Mouse (Mus musculus): ENCODE results near the gene Eef1akmt4. TPM values are rescaled to one million over a fixed set of nuclear protein-coding genes. Genes with fewer than 3 reads are reported as not detected.

Gene Eef1akmt4
- polyA plus RNA-seq, 1 experiment from 2014 or later = 9.9 TPM

- Histone ChIP-seq H3K9me3 (ENCODE audit: control insufficient read depth, low read length) (no peaks in the 10 kb centered on the region), H3K4me1 (ENCODE audit: control insufficient read depth, insufficient read depth, low read length) (peaks cover 8% of the 10 kb centered on the region; the same call in 1 of the 2 replicates), H3K27ac (ENCODE audit: low read depth, low read length) (peak overlapping the region; percentile 97), H3K27me3 (ENCODE audit: control insufficient read depth, insufficient read depth, low read length) (no peaks in the 10 kb centered on the region), H3K4me2 (ENCODE audit: low read depth, low read length) (peak overlapping the region; percentile 89), H3K9ac (replicated peaks; ENCODE audit: low read depth, low read length) (peak overlapping the region; percentile 78), H3K4me3 (ENCODE audit: low read depth, low read length) (peak overlapping the region; percentile 78), H3K36me3 (ENCODE audit: control insufficient read depth, insufficient read depth, low read length) (no peaks in the 10 kb centered on the region)
- WGBS = 0% methylated on average over 35 of the region's 37 CpGs
- peak; percentile 68 for ATAC-seq (ENCODE audit: low read depth)
Measured at GRCm38 (mm10) chr16:20621991-20622685, 10.7 kb downstream of the Eef1akmt4 start.

GRCm38 (mm10) chr16:20623211-20623610 lies 11.8 kb downstream of the Eef1akmt4 start:
- ATAC-seq (ENCODE audit: low read depth) = no peak
- H3K27ac ChIP-seq (ENCODE audit: low read depth, low read length) = no peak overlapping the region; the same call in 1 of the 2 replicates
- no peaks in the 10 kb centered on the region for H3K9me3 ChIP-seq (ENCODE audit: control insufficient read depth, low read length)
- H3K4me3 ChIP-seq (ENCODE audit: low read depth, low read length) = no peak overlapping the region
- peaks cover 8% of the 10 kb centered on the region; the same call in 1 of the 2 replicates for H3K4me1 ChIP-seq (ENCODE audit: control insufficient read depth, insufficient read depth, low read length)
- peak overlapping the region; percentile 89; the same call in 1 of the 2 replicates for H3K4me2 ChIP-seq (ENCODE audit: low read depth, low read length)
- H3K36me3 ChIP-seq (ENCODE audit: control insufficient read depth, insufficient read depth, low read length) = no peaks in the 10 kb centered on the region
- peak overlapping the region; percentile 78; the same call in 1 of the 2 replicates for H3K9ac ChIP-seq (replicated peaks; ENCODE audit: low read depth, low read length)
- no peaks in the 10 kb centered on the region for H3K27me3 ChIP-seq (ENCODE audit: control insufficient read depth, insufficient read depth, low read length)
- 47% methylated on average over 2 of the region's 2 CpGs for WGBS

GRCm38 (mm10) chr16:20628871-20629391 lies 17.5 kb downstream of the Eef1akmt4 start:
- ATAC-seq (ENCODE audit: low read depth) = no peak
- no peaks in the 10 kb centered on the region for H3K27me3 ChIP-seq (ENCODE audit: control insufficient read depth, insufficient read depth, low read length)
- H3K4me2 ChIP-seq (ENCODE audit: low read depth, low read length) = peak overlapping the region; percentile 95
- H3K36me3 ChIP-seq (ENCODE audit: control insufficient read depth, insufficient read depth, low read length) = no peaks in the 10 kb centered on the region
- no peak overlapping the region for H3K9ac ChIP-seq (replicated peaks; ENCODE audit: low read depth, low read length)
- 42% methylated on average over 11 of the region's 11 CpGs for WGBS
- H3K9me3 ChIP-seq (ENCODE audit: control insufficient read depth, low read length) = no peaks in the 10 kb centered on the region
- H3K27ac ChIP-seq (ENCODE audit: low read depth, low read length) = no peak overlapping the region
- no peaks in the 10 kb centered on the region for H3K4me1 ChIP-seq (ENCODE audit: control insufficient read depth, insufficient read depth, low read length)
- H3K4me3 ChIP-seq (ENCODE audit: low read depth, low read length) = peak overlapping the region; percentile 60

- 7% methylated on average over 48 of the region's 54 CpGs for WGBS
- H3K4me1 ChIP-seq (ENCODE audit: control insufficient read depth, insufficient read depth, low read length) = no peaks in the 10 kb centered on the region
- peak; percentile 76 for ATAC-seq (ENCODE audit: low read depth)
Measured at GRCm38 (mm10) chr16:20629731-20630634, 18.6 kb downstream of the Eef1akmt4 start, which contains the start of gene Ece2. Gene Ece2, plus strand, starts transcription at chr16:20629828.

GRCm38 (mm10) chr16:20637410-20637809 lies 26.0 kb downstream of the Eef1akmt4 start:
- no peak for ATAC-seq (ENCODE audit: low read depth)
- Histone ChIP-seq H3K4me3 (ENCODE audit: low read depth, low read length) (no peak overlapping the region), H3K36me3 (ENCODE audit: control insufficient read depth, insufficient read depth, low read length) (no peaks in the 10 kb centered on the region), H3K27me3 (ENCODE audit: control insufficient read depth, insufficient read depth, low read length) (no peaks in the 10 kb centered on the region), H3K4me2 (ENCODE audit: low read depth, low read length) (no peak overlapping the region), H3K27ac (ENCODE audit: low read depth, low read length) (no peak overlapping the region), H3K9me3 (ENCODE audit: control insufficient read depth, low read length) (no peaks in the 10 kb centered on the region), H3K4me1 (ENCODE audit: control insufficient read depth, insufficient read depth, low read length) (no peaks in the 10 kb centered on the region), H3K9ac (replicated peaks; ENCODE audit: low read depth, low read length) (no peak overlapping the region)
- 80% methylated on average over 8 of the region's 8 CpGs for WGBS

More at GRCm38 (mm10) chr16:20629731-20630634, 18.6 kb downstream of the Eef1akmt4 start, which contains the start of gene Ece2:
- peak within 1 kb of the TSS; percentile 62 for H3K27ac ChIP-seq (ENCODE audit: low read depth, low read length)
- H3K4me2 ChIP-seq (ENCODE audit: low read depth, low read length) = peak within 1 kb of the TSS; percentile 95
- H3K9me3 ChIP-seq (ENCODE audit: control insufficient read depth, low read length) = no peaks in the 10 kb centered on the region
- peak within 1 kb of the TSS; percentile 76 for H3K9ac ChIP-seq (replicated peaks; ENCODE audit: low read depth, low read length)
- H3K27me3 ChIP-seq (ENCODE audit: control insufficient read depth, insufficient read depth, low read length) = no peaks in the 10 kb centered on the region
- peak within 1 kb of the TSS; percentile 60 for H3K4me3 ChIP-seq (ENCODE audit: low read depth, low read length)
- no peaks in the 10 kb centered on the region for H3K36me3 ChIP-seq (ENCODE audit: control insufficient read depth, insufficient read depth, low read length)

GRCm38 (mm10) chr16:20638367-20638766 lies 27.0 kb downstream of the Eef1akmt4 start:
- H3K27ac ChIP-seq (ENCODE audit: low read depth, low read length) = peak overlapping the region; percentile 30; the same call in 1 of the 2 replicates
- no peak overlapping the region for H3K4me3 ChIP-seq (ENCODE audit: low read depth, low read length)
- 52% methylated on average over 8 of the region's 8 CpGs for WGBS
- H3K36me3 ChIP-seq (ENCODE audit: control insufficient read depth, insufficient read depth, low read length) = no peaks in the 10 kb centered on the region
- H3K9me3 ChIP-seq (ENCODE audit: control insufficient read depth, low read length) = no peaks in the 10 kb centered on the region
- H3K9ac ChIP-seq (replicated peaks; ENCODE audit: low read depth, low read length) = no peak overlapping the region
- no peak overlapping the region for H3K4me2 ChIP-seq (ENCODE audit: low read depth, low read length)
- H3K27me3 ChIP-seq (ENCODE audit: control insufficient read depth, insufficient read depth, low read length) = no peaks in the 10 kb centered on the region
- H3K4me1 ChIP-seq (ENCODE audit: control insufficient read depth, insufficient read depth, low read length) = no peaks in the 10 kb centered on the region
- ATAC-seq (ENCODE audit: low read depth) = peak; percentile 75

GRCm38 (mm10) chr16:20642161-20642560 lies 30.8 kb downstream of the Eef1akmt4 start:
- Histone ChIP-seq H3K27ac (ENCODE audit: low read depth, low read length) (no peak overlapping the region), H3K4me3 (ENCODE audit: low read depth, low read length) (no peak overlapping the region), H3K4me1 (ENCODE audit: control insufficient read depth, insufficient read depth, low read length) (no peaks in the 10 kb centered on the region), H3K27me3 (ENCODE audit: control insufficient read depth, insufficient read depth, low read length) (no peaks in the 10 kb centered on the region), H3K36me3 (ENCODE audit: control insufficient read depth, insufficient read depth, low read length) (peaks cover 3% of the 10 kb centered on the region; the same call in 1 of the 2 replicates), H3K9me3 (ENCODE audit: control insufficient read depth, low read length) (no peaks in the 10 kb centered on the region), H3K4me2 (ENCODE audit: low read depth, low read length) (no peak overlapping the region), H3K9ac (replicated peaks; ENCODE audit: low read depth, low read length) (no peak overlapping the region)
- 0 out of 2 replicates have a peak, but pooled peaks have one; percentile 28 for ATAC-seq (ENCODE audit: low read depth)
- 2% methylated on average over 8 of the region's 8 CpGs for WGBS

- H3K9ac ChIP-seq (replicated peaks; ENCODE audit: low read depth, low read length) = no peak overlapping the region
- H3K4me3 ChIP-seq (ENCODE audit: low read depth, low read length) = no peak overlapping the region
- 90% methylated on average over 7 of the region's 7 CpGs for WGBS
- no peaks in the 10 kb centered on the region for H3K27me3 ChIP-seq (ENCODE audit: control insufficient read depth, insufficient read depth, low read length)
- H3K27ac ChIP-seq (ENCODE audit: low read depth, low read length) = no peak overlapping the region
- H3K4me1 ChIP-seq (ENCODE audit: control insufficient read depth, insufficient read depth, low read length) = no peaks in the 10 kb centered on the region
- H3K9me3 ChIP-seq (ENCODE audit: control insufficient read depth, low read length) = no peaks in the 10 kb centered on the region
- ATAC-seq (ENCODE audit: low read depth) = no peak
- H3K4me2 ChIP-seq (ENCODE audit: low read depth, low read length) = no peak overlapping the region
- H3K36me3 ChIP-seq (ENCODE audit: control insufficient read depth, insufficient read depth, low read length) = peaks cover 3% of the 10 kb centered on the region; the same call in 1 of the 2 replicates
Measured at GRCm38 (mm10) chr16:20643911-20644310, 32.5 kb downstream of the Eef1akmt4 start.
